Mouse (Mus musculus) kidney, postnatal 36 days (tissue): ENCODE measurements around the gene Appbp2.

Source experiments
- DNase-seq, 2 experiments: peaks; one replicate each; pipeline ENCODE4 v3.0.0; 2021 to 2022; ENCODE audit warnings: mixed read lengths in 2 of 2

The Appbp2 gene

DNA sequence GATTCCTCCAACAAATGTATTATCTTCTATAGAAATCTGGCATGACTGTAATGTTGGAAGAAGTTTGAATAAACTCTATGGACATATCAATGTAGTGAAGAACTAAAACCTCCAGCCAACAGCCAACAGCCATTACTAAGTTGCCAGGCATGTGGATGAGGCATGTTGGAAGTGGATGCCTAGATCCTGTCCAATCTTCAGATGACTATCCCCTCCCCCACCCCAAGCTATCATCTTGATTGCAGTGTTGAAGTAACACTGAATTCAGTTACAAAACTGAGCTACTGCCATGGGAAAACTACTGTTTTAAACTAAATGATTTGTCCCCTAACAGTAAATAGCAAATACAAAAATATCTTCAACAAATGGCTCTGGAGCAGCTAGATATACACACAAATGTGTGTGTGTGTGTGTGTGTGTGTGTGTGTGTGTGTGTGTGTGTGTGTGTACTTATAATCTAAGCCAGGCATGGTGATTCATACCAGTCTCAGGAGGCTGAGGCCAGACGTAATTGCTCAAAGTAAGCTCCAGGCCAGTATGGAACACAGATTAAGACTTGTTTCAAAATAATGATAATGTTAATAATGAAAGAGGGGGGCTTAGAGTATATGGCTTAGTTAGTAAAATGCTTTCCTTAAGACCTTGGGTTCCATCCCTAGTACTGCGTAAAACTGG, 82.5 kb downstream of the Appbp2 start:
- DNase-seq, result no peak

DNA sequence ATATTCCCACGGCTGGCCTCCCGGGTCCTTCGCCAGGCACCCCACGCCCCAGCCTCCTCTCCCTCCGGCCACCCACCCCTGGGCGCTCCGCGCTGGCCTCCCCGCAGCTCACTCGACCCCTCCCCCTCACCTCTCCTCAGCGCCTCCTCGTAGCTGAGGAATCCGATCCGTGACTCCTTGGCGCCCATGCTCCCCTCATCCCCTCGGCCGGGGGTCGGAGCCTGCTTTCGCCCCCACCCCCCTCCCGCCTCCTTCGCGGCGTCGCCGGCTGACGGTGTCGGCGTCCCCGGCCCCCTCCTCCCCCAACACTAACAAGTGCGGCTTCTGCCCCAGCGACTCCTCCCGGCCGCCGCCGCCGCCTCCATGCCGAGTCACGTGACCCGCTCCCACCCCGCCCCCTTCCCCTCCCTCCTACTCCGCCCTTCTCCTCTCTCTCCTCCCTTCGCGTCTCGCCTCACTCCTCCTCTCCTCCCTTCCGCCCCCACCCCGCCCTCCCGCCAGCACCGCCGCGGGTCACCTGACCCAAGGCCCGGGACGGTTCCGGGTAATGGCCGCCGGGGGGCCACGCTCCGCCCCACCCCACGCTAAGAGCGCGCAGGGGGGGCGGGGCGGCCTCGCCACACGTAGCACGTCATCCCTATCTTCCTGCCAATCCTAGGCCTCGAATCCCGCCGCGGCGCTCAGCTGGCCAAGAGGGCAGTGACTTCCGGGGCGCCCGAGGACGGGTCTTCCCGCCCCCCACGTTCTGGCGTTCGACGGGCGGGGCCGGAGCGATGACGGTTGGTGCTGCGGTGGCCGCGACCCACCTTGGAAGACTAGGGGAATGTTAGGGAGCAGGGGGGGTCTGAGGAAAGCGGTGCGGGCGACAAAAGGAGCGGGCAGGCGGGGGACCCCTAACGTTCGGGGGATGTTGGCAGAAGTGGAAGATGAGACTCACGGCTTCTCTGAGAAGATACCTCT, 95.1 kb downstream of the Appbp2 start, which contains the start of gene Usp32:
Gene Usp32 (minus strand): TSS at position 581 of the 960 bp plus-strand sequence.
- DNase-seq, result peak; percentile 97 to 98

DNA sequence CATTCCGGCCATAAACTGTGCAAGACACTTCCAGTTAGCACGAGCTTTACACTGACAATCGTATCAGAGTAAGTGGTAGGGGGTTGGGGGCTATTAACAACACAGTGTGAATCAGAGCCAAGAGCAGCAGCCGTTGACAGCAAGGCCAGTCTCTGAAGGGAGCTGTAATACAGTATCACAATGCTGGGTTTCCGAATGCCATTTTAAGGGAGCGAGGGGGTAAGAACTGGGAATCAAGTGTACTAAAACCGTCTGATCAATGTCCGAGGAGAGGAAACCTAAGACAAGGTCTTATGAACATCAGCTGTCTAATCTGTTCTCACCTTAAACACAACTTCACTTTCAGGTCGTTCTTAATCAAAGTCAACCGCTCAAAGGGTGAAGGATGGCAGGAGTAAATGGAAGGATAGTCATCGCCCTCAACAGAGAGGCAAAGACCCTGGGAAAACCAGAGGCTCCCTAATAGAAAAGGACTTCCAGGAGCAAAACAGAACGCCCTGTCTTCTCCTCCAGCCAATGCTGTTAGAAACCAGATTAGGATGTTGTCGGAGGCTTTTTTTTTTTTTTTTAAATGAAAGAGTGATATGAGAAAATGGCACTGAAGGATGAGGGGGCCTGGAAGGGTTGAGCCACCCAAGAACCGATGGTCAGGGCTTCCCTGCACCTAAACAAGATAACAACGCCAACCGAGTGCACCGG, 96.0 kb downstream of the Appbp2 start:
- DNase-seq, result no peak
